Mouse (Mus musculus): ENCODE results near the gene Xylb. TPM values are rescaled to one million over a fixed set of nuclear protein-coding genes. Genes with fewer than 3 reads are reported as not detected.

The Xylb gene
- polyA plus RNA-seq, 1 experiment from 2014 or later, result 8.2 TPM

GRCm38 (mm10) chr9:119401351-119401750 lies 44.2 kb downstream of the Xylb start:
- TF ChIP-seq CTCF (IDR thresholded peaks at IDR 0.05; ENCODE audit: low read depth), result no peak
- no peak for TF ChIP-seq EP300 (IDR thresholded peaks at IDR 0.05; ENCODE audit: low read depth)
- H3K27me3 ChIP-seq (ENCODE audit: insufficient read depth, low read length), result peaks cover 15% of the 10 kb centered on the region
- H3K27ac ChIP-seq (ENCODE audit: low read depth), result peak overlapping the region; percentile 61
- DNase-seq (no peak), ATAC-seq (peak; percentile 43)
- no peaks in the 10 kb centered on the region for H3K9me3 ChIP-seq (ENCODE audit: low read length)
- peak overlapping the region; percentile 68 for H3K4me3 ChIP-seq (ENCODE audit: low read depth, low read length)
- peak overlapping the region; percentile 93 for H3K4me2 ChIP-seq (ENCODE audit: low read depth, low read length)
- H3K36me3 ChIP-seq (replicated peaks; ENCODE audit: insufficient read depth, low read length), result no peaks in the 10 kb centered on the region
- H3K4me1 ChIP-seq (ENCODE audit: insufficient read depth), result peaks cover 23% of the 10 kb centered on the region
- H3K9ac ChIP-seq (replicated peaks), result peak overlapping the region; percentile 57
- under 1% methylated on average over 7 of the region's 7 CpGs for WGBS (ENCODE audit: insufficient replicate concordance)

- H3K27me3 ChIP-seq (ENCODE audit: insufficient read depth, low read length), result peaks cover 15% of the 10 kb centered on the region
- peak within 1 kb of the TSS; percentile 96 for H3K27ac ChIP-seq (ENCODE audit: low read depth)
- peak within 1 kb of the TSS; percentile 87 for H3K9ac ChIP-seq (replicated peaks)
- H3K4me3 ChIP-seq (ENCODE audit: low read depth, low read length), result peak within 1 kb of the TSS; percentile 68
- peaks cover 23% of the 10 kb centered on the region for H3K4me1 ChIP-seq (ENCODE audit: insufficient read depth)
- no peaks in the 10 kb centered on the region for H3K36me3 ChIP-seq (replicated peaks; ENCODE audit: insufficient read depth, low read length)
- peak within 1 kb of the TSS; percentile 93 for H3K4me2 ChIP-seq (ENCODE audit: low read depth, low read length)
- H3K9me3 ChIP-seq (ENCODE audit: low read length), result no peaks in the 10 kb centered on the region
- peak; percentile 91 for ATAC-seq
- under 1% methylated on average over 19 of the region's 32 CpGs for WGBS (ENCODE audit: insufficient replicate concordance)
- TF ChIP-seq CTCF (IDR thresholded peaks at IDR 0.05; ENCODE audit: low read depth), result peak; percentile 45
- no peak for TF ChIP-seq EP300 (IDR thresholded peaks at IDR 0.05; ENCODE audit: low read depth)
- peak; percentile 93 for DNase-seq
Measured at GRCm38 (mm10) chr9:119401801-119402214, 44.6 kb downstream of the Xylb start, which contains the start of gene Acvr2b. Acvr2b (plus strand) TSS chr9:119402118.

GRCm38 (mm10) chr9:119402253-119403235 lies 45.4 kb downstream of the Xylb start:
- Histone ChIP-seq H3K4me2 (ENCODE audit: low read depth, low read length) (peak overlapping the region; percentile 93), H3K9ac (replicated peaks) (peak overlapping the region; percentile 87), H3K4me3 (ENCODE audit: low read depth, low read length) (peak overlapping the region; percentile 68), H3K27me3 (ENCODE audit: insufficient read depth, low read length) (peaks cover 15% of the 10 kb centered on the region), H3K4me1 (ENCODE audit: insufficient read depth) (peaks cover 23% of the 10 kb centered on the region), H3K36me3 (replicated peaks; ENCODE audit: insufficient read depth, low read length) (no peaks in the 10 kb centered on the region), H3K27ac (ENCODE audit: low read depth) (peak overlapping the region; percentile 96), H3K9me3 (ENCODE audit: low read length) (no peaks in the 10 kb centered on the region)
- WGBS (ENCODE audit: insufficient replicate concordance), result under 1% methylated on average over 79 of the region's 127 CpGs
- ATAC-seq, result peak; percentile 56
- TF ChIP-seq CTCF (IDR thresholded peaks at IDR 0.05; ENCODE audit: low read depth), result no peak
- TF ChIP-seq EP300 (IDR thresholded peaks at IDR 0.05; ENCODE audit: low read depth), result no peak
- peak; percentile 49 for DNase-seq

GRCm38 (mm10) chr9:119403236-119403641 lies 46.1 kb downstream of the Xylb start:
- TF ChIP-seq EP300 (IDR thresholded peaks at IDR 0.05; ENCODE audit: low read depth), result no peak
- TF ChIP-seq CTCF (IDR thresholded peaks at IDR 0.05; ENCODE audit: low read depth), result no peak
- ATAC-seq (no peak), DNase-seq (peak; percentile 33)
- H3K9ac ChIP-seq (replicated peaks), result peak overlapping the region; percentile 87
- peak overlapping the region; percentile 93 for H3K4me2 ChIP-seq (ENCODE audit: low read depth, low read length)
- H3K27ac ChIP-seq (ENCODE audit: low read depth), result no peak overlapping the region
- under 1% methylated on average over 25 of the region's 26 CpGs for WGBS (ENCODE audit: insufficient replicate concordance)
- no peaks in the 10 kb centered on the region for H3K36me3 ChIP-seq (replicated peaks; ENCODE audit: insufficient read depth, low read length)
- H3K4me3 ChIP-seq (ENCODE audit: low read depth, low read length), result peak overlapping the region; percentile 68
- peaks cover 15% of the 10 kb centered on the region for H3K27me3 ChIP-seq (ENCODE audit: insufficient read depth, low read length)
- H3K9me3 ChIP-seq (ENCODE audit: low read length), result no peaks in the 10 kb centered on the region
- peaks cover 23% of the 10 kb centered on the region for H3K4me1 ChIP-seq (ENCODE audit: insufficient read depth)

GRCm38 (mm10) chr9:119404090-119404489 lies 46.9 kb downstream of the Xylb start:
- H3K9me3 ChIP-seq (ENCODE audit: low read length), result no peaks in the 10 kb centered on the region
- DNase-seq (no peak), ATAC-seq (no peak)
- H3K9ac ChIP-seq (replicated peaks), result no peak overlapping the region
- no peak overlapping the region for H3K4me3 ChIP-seq (ENCODE audit: low read depth, low read length)
- TF ChIP-seq CTCF (IDR thresholded peaks at IDR 0.05; ENCODE audit: low read depth), result no peak
- no peak for TF ChIP-seq EP300 (IDR thresholded peaks at IDR 0.05; ENCODE audit: low read depth)
- H3K36me3 ChIP-seq (replicated peaks; ENCODE audit: insufficient read depth, low read length), result no peaks in the 10 kb centered on the region
- 46% methylated on average over 5 of the region's 5 CpGs for WGBS (ENCODE audit: insufficient replicate concordance)
- peaks cover 23% of the 10 kb centered on the region for H3K4me1 ChIP-seq (ENCODE audit: insufficient read depth)
- H3K27ac ChIP-seq (ENCODE audit: low read depth), result no peak overlapping the region
- peaks cover 15% of the 10 kb centered on the region for H3K27me3 ChIP-seq (ENCODE audit: insufficient read depth, low read length)
- H3K4me2 ChIP-seq (ENCODE audit: low read depth, low read length), result no peak overlapping the region

- peaks cover 10% of the 10 kb centered on the region for H3K27me3 ChIP-seq (ENCODE audit: insufficient read depth, low read length)
- H3K9me3 ChIP-seq (ENCODE audit: low read length), result peaks cover 7% of the 10 kb centered on the region
- no peak overlapping the region for H3K4me3 ChIP-seq (ENCODE audit: low read depth, low read length)
- DNase-seq, result no peak
- H3K4me1 ChIP-seq (ENCODE audit: insufficient read depth), result peaks cover 15% of the 10 kb centered on the region
- TF ChIP-seq EP300 (IDR thresholded peaks at IDR 0.05; ENCODE audit: low read depth), result no peak
- no peak for TF ChIP-seq CTCF (IDR thresholded peaks at IDR 0.05; ENCODE audit: low read depth)
- H3K4me2 ChIP-seq (ENCODE audit: low read depth, low read length), result no peak overlapping the region
- no peaks in the 10 kb centered on the region for H3K36me3 ChIP-seq (replicated peaks; ENCODE audit: insufficient read depth, low read length)
- H3K27ac ChIP-seq (ENCODE audit: low read depth), result no peak overlapping the region
- ATAC-seq, result peak; percentile 47; the same call in 1 of the 2 replicates
- H3K9ac ChIP-seq (replicated peaks), result 0 out of 2 replicates have a peak overlapping the region, but pooled peaks have one; percentile 11
- 76% methylated on average over 15 of the region's 15 CpGs for WGBS (ENCODE audit: insufficient replicate concordance)
Measured at GRCm38 (mm10) chr9:119407884-119408283, 50.7 kb downstream of the Xylb start.

Data from liver, postnatal 0 days (tissue).